Mouse (Mus musculus): Measurements from ENCODE around the gene Cpne5. TPM values are rescaled to one million over a fixed set of nuclear protein-coding genes. Genes with fewer than 3 reads are reported as not detected.
"Not testable (repeated sequence)": the region's sequence is repeated elsewhere in the genome, so short reads cannot be mapped to it uniquely, and the experiment has no call there.

Cpne5 gene
- total RNA-seq, 4 experiments from 2014 or later, result 167 to 193 (median 174) TPM

GRCm38 (mm10) chr17:29257001-29257511 is 19.1 kb upstream of the Cpne5 start:
- no peak for DNase-seq (ENCODE audit: low spot score in 2 of 2)

DNA sequence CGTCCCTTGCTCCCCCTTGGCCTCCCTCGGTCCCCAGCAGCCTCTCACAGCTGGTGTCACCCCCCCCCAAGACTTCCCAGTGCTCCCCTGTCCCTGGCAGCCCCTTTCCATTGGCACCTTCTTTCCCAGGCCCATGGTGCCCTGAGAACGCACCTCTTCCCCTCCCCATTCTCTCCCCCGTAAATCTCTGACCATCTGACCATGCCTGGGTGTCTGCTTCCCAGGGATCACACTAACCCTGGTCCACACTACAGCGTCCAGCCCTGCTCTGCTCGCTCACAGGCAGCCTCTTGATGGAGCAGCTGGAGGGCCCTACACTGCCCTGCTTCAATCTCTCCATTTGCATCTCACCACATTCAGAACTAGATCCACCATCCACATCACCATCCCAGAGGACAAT is 18.5 kb upstream of the Cpne5 start:
- no peak for DNase-seq (ENCODE audit: low spot score in 2 of 2)

GRCm38 (mm10) chr17:29254784-29255183 is 16.8 kb upstream of the Cpne5 start:
- DNase-seq (ENCODE audit: low spot score in 2 of 2), result not testable (repeated sequence)

DNA sequence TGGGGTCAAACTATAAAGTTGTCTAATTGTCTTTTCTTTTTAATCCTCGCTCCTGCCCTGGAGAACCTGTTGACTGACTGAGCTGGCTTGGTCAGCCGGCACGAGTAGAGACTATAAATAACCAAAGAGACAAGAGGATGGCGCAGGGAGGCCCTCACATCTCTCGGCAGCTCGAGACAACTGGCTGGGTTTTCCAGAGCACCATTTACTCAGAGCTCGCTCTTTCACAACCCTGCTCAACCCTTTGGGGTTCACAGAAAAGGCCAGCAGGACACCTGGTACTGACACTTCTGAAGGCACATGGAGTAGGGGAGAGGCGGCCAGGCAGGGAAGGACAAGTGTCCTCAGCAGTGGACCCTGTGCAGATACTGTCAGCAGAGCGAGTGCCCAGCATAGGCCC is 15.7 kb upstream of the Cpne5 start:
- DNase-seq (ENCODE audit: low spot score in 2 of 2), result no peak

DNA sequence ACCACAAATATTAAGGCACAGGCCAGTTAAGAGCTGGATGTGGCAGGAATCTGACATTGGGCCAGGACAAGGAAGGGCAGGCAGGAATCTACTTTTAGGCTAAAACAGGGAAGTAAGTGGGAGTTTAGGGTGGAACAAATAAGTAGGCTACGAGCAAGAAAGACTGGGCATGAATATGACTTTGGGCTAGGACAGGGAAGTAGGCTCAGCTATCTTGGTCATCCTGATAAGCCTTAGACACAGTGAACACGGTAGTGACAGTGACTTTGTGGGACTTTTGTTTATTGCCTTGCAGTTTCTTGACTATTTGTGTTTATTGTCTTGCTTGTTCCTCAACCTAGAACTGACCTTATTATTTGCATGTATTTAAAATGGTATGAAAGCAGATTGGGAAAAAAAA is 15.3 kb upstream of the Cpne5 start:
- DNase-seq (ENCODE audit: low spot score in 2 of 2), result no peak

DNA sequence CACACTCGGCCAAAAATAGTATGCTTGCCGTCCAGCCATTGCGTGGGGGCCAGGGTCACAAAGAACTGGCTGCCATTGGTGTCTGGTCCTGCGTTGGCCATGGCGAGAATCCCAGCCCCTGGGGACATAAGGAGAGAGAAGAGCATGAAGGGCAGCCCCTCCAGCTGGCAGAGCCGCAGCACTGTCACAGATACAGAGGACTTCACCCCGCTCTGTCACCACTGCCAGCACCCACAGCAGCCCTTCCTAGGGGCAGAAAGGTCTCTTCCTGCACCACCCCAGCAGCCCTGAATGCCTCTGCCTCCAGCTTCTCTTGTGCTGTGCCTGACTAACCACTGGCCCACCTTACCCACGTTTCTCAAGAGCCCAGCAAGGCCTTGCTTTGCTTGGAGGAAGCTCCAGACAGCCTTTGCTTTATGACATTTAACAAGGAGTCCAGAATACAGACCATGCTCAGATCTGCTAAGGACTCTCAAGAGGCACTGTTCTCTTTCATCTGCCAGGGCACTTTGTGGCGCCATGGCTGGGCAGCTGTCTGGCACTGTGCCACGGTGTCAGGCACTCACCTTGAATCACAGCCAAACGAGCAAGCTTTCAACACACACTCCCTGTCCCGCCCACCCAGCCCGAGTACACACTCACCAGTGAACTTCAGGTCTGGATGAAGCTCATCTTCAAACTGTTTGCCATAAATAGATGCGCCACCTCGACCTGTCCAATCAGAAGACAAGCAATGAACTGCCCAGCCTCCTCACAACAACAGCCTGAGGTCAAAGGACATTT is 13.8 kb upstream of the Cpne5 start:
- no peak for DNase-seq (ENCODE audit: low spot score in 2 of 2)

GRCm38 (mm10) chr17:29251006-29251405 is 13.0 kb upstream of the Cpne5 start:
- not testable (repeated sequence) for DNase-seq (ENCODE audit: low spot score in 2 of 2)

- DNase-seq (ENCODE audit: low spot score in 2 of 2), result no peak
Observed at GRCm38 (mm10) chr17:29249512-29249911, 11.5 kb upstream of the Cpne5 start.

DNA sequence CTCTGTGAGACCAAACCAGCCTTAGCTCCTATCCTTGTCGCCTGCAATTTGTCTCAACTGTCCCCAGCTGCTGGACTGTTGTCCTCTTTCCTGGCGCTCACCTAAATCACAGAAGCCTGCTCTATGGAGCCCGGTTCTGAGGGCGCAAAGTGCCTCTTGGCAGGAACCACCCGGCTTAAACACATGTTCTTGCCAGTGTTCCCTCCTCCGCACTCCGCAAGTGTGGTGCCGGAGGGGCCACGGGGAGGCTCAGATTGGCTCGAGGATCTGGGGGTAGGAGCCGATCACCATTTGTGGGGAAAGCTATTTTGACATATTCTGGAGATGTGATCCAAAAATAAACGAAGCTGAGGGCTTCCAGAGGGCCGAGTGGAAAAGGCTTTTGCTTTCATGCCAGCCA is 9.9 kb upstream of the Cpne5 start:
- DNase-seq (ENCODE audit: low spot score in 2 of 2), result peak in 1 of 2 experiments; percentile 59

DNA sequence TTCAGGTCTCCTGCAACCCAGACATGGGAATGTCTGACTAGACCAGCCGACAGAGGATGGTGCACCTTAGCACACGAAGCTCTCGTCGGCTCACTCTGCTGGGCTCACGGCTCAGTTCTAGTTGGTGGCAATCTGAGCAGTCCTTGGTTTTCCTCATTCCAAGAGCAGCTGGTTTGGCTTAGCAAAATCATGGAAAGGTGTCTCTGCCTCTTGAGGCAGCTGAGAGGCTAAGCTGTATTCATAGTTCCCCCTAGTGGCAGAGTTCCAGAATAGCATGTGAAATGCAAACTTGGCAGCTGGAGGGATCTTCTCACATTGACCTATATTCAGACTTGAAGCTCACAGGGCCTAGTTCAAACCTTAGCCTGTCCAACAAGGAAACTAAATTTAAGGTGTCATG is 8.6 kb upstream of the Cpne5 start:
- no peak for DNase-seq (ENCODE audit: low spot score in 2 of 2)

DNA sequence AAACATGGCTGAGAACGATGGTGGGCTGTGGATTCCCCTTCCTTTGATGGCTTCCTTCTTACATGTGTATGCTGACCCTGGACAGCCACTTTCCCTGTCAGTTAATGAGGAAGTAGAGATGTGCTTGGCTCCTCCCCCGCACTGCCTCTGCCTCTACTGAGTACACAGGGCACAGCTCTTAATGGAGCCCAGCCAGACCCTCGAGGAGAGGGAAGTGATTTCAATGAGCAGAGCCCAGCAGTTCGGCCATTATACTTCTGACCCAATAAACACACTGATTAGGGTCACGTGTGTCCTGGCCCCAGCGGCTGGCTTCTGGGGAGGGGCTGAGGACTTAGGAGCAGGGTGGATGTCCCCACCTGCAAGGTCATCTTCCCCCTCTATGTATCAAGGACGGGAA is 7.8 kb upstream of the Cpne5 start:
- no peak for DNase-seq (ENCODE audit: low spot score in 2 of 2)

DNA sequence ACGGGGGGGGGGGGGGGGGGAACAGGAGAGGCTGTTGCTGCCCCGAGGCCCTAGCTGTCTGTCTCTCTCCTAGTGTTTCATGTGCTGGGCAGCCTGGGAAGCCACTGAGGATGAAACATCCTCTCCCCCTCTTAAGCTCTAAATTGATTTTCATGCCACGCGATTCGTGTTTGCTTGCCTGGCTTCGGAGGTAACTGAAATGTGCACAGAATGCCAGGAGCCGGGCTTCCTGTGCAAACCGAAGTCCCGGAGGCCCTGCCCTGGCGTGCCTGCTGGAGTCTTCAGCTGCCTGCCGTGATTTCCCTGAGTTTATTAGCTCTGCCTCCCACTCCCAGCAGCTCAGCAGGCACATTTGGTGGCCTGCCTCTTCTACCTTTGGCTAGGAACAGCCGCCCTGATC is 6.9 kb upstream of the Cpne5 start:
- DNase-seq (ENCODE audit: low spot score in 2 of 2), result no peak

GRCm38 (mm10) chr17:29238421-29238945 is 516 bp upstream of the Cpne5 start:
- no peak for DNase-seq (ENCODE audit: low spot score in 2 of 2)

DNA sequence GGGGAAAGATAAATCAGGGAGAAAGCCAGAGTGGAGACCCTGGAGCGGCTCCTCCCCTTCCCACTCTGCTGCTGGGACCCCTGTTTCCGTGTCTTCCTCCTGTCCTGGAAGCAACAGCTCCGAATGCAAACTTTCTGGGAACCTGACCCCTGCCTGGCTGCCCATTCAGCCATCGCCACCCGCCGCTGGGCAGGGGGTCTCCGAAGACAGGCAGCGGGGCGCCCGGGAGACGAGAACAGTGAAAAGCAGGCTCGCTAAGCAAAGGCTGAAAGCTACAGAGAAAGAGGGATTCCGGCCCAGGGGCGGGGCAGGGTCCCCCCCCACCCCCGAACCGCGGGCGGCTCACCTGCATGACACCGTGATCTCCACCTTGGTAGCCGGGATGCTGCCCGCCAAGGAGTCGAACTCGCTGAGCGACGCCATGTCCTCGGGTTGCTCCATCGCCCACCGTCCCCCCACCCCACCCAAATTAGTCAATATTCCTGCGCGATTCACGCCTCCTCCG is 648 bp downstream of the Cpne5 start:
- no peak for DNase-seq (ENCODE audit: low spot score in 2 of 2)

DNA sequence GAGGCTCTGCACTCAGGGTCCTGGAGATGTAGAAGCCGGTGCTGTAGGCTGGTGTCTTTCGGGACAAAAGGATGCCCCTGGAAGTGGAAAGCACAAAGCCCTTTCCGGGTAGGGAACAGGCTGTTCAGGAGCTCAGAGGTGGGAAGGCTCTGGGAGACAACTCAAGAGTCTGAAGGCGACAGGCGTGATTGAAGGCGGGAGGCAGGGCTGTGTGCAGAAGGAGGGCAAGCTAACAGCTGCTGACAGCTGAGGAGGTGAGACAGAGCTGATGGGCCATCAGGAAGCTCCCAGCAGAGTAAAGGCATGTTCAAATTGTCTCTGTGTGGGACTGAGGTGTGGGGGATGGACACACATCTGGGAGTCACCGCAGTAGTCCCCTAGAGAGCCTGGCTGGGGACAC is 1.9 kb downstream of the Cpne5 start:
- DNase-seq (ENCODE audit: low spot score in 2 of 2), result no peak

DNA sequence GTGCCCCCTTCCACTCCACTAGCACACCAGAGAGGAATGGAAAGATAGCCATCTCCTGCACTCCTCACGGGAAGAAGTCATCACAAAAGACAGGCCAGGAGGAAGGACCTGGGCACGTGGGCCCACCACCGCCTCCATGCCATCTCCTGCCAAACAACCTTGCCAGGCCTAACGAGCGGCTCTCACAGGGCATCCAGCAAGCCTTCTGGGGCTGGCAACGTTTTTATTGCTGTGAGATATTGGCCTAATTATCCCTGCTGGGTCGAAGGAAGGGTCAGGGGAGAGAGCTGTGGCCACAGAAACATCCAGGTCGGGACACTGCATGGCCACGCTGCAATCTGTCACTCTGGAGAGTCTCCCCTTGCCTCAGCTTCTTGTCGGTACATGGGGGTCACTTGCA is 6.9 kb downstream of the Cpne5 start:
- DNase-seq (ENCODE audit: low spot score in 2 of 2), result no peak

- no peak for DNase-seq (ENCODE audit: low spot score in 2 of 2)
Observed at GRCm38 (mm10) chr17:29220631-29221030, 17.3 kb downstream of the Cpne5 start.

- DNase-seq (ENCODE audit: low spot score in 2 of 2), result no peak
Observed at GRCm38 (mm10) chr17:29218017-29218416, 19.9 kb downstream of the Cpne5 start.

DNA sequence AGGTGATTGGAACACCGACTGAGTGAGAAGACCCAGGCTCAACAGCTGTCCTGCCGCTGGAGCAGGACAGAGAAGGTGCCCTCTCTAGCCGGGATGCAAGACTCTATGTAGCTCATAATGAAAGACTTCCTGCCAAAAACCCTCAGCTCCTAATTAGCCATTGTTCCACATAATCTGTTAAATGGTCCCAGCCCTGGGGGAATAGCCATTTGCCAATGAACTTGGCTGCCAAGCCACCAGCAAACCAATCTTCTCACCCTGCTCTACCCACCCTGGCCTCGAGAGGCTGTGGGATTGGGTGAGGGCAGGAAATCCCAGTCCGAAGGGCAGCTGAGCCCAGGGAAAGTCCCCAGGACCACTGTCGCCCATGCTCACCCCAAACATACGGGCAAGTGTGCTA is 21.9 kb downstream of the Cpne5 start:
- no peak for DNase-seq (ENCODE audit: low spot score in 2 of 2)

DNA sequence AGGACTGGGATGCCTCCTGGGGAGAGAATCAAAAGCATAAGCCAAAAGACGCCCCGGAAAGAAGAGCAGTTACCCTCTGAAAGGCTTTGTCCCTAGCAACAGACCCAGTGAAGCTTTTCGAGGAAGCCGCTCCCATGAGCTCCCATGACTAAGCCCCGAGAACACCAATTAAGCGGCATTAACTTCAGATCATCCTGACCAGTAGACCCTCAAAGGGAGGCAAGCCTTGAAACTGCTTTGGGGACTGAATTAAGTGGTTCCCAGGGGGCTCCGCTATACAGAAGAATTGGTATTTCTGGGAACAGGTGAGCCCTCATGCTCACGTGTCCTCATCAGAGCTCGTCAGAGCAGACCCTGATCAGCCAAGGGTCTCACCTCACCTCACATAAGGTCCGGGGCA is 23.3 kb downstream of the Cpne5 start:
- no peak for DNase-seq (ENCODE audit: low spot score in 2 of 2)

DNA sequence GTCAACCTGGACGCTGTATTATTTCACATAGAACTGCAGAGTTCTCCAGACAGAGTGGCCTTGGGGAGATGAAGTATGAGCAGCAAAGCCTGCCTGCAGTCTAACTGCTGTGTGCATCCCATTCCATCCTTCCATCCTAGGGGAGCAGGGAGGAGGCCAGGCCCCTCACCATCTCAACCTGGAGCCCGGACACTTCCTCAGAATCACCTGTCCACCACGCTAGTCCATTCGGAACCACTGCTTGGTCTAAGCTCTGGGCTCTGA is 23.8 kb downstream of the Cpne5 start:
- DNase-seq (ENCODE audit: low spot score in 2 of 2), result no peak

DNA sequence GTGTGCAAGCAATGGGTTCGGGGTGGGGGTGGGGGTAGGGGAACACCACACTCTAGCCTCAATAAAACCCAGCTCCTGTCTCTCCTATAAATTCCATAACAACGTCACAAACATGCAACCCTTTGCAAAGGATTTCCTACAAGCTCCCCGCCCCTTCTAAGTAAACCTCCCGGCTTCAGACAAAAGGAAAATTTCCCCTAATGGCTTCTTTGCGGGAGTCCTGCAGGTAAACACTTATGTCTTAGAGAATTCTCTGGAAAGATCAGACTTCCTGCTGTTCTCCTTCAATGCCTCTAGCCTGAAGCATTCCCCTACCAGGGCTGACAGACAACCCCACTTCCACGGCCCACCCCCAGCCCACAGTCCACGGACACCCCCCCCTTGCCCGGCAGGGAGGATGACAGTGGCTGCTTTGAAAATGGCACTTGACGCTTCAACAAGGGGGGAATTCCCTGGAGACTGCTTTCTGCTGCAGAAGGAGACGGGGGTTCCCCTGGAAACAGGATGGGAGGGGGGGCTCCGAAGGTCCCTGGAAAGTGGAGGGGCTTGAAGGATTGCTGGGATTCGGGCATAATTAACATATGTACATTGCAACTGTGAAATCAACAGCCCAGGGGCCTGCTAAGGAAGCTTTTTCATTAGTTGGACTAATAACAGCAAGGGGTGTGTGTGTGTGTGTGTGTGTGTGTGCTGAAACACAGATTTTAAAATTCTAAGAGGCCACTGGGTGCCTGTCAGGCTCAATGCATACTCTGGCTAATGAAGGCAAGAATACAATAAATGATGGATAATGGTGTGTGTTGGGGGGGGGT is 24.4 kb downstream of the Cpne5 start:
- DNase-seq (ENCODE audit: low spot score in 2 of 2), result no peak
